Mouse (Mus musculus) liver, adult 10 weeks (tissue): ENCODE results near the gene Rhox2e. TPM values are rescaled to one million over a fixed set of nuclear protein-coding genes. Genes with fewer than 3 reads are reported as not detected.

Source experiments
- polyA plus RNA-seq: library from polyadenylated mRNA; stranded (reverse); fragments of 350-450 nt; fragmentation: Illumina TruSeq; extraction: RNeasy Lipid Tissue Mini Kit (QIAGEN cat#74804); gene quantifications from one replicate; pipeline ENCODE4 v1.2.3, GENCODE M21; 2014; ENCODE audit warnings: low read depth, low replicate concordance

Gene Rhox2e
- not detected for polyA plus RNA-seq

DNA sequence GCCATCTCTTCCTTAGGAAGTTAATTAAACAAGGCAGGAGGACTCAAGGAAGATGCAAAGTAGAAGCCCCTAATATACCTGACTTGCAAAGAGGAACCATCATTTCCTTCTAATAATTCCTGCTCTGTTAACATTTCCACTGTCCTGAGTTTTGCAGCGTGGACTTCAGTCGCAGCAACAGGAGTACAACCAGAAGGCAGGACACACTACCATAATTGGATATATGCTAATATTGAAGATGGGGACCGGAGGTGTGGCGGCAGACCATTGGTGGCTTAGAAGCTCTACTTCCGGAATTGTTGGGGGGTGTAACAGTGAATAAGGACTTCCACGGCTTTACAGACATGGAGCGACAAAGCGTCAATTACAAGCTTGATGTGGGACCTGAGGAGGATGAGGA, at the start of gene Rhox2e:
Rhox2e (plus strand) TSS at position 301 of the 400 bp plus-strand sequence.

GRCm38 (mm10) chrX:37514059-37514458, 16.2 kb upstream of the Rhox2e start, which contains the start of gene Rhox4d:
TSS of gene Rhox4d (plus strand) at chrX:37514359.

GRCm38 (mm10) chrX:37541719-37542118, 11.5 kb downstream of the Rhox2e start, which contains the start of gene Rhox3e:
TSS of gene Rhox3e (plus strand) at chrX:37542019.

GRCm38 (mm10) chrX:37557112-37557511, 26.9 kb downstream of the Rhox2e start, which contains the start of gene Rhox4e:
TSS of gene Rhox4e (plus strand) at chrX:37557412.

GRCm38 (mm10) chrX:37571105-37571504, 40.9 kb downstream of the Rhox2e start, which contains the start of gene Rhox2f:
TSS of gene Rhox2f (plus strand) at chrX:37571405.

DNA sequence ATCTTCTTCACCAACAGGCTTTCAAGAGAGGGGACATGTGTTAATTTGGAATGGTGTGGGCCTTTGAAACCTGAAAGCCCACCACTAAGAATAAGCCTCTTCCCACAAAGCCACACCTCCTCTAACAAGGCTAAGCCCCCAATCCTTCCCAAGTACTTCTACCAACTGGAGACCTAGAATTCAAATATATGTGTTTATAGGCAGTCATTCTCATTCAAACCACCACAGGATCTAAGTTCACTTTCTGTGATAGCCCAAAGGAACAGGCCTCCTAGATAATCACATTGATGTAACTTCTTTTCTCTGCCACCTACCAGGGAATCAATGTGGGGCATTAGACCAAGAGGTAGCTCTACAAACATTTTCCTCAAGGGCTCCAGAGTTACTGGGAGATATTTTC, 50.4 kb downstream of the Rhox2e start, which contains the start of gene Rhox3f:
Rhox3f (plus strand) TSS at position 301 of the 400 bp plus-strand sequence.

Other genes starting within 250 kb of the Rhox2e start
- not detected for gene Rhox3a2, start 150.4 kb upstream of the Rhox2e start, polyA plus RNA-seq
- not detected for gene Rhox4a2, start 139.6 kb upstream of the Rhox2e start, polyA plus RNA-seq
- not detected for gene Rhox2b, start 118.4 kb upstream of the Rhox2e start, polyA plus RNA-seq
- gene Rhox4b, start 98.0 kb upstream of the Rhox2e start, polyA plus RNA-seq, result not detected
- not detected for gene Rhox2c, start 76.8 kb upstream of the Rhox2e start, polyA plus RNA-seq
- gene Rhox3c, start 71.9 kb upstream of the Rhox2e start, polyA plus RNA-seq, result not detected
- not detected for gene Rhox4c, start 50.1 kb upstream of the Rhox2e start, polyA plus RNA-seq
- not detected for gene Rhox2d, start 37.0 kb upstream of the Rhox2e start, polyA plus RNA-seq
- gene Rhox4d, start 16.1 kb upstream of the Rhox2e start, polyA plus RNA-seq, result not detected
- not detected for gene Rhox3e, start 11.6 kb downstream of the Rhox2e start, polyA plus RNA-seq
- gene Rhox4e, start 27.0 kb downstream of the Rhox2e start, polyA plus RNA-seq, result not detected
- gene Rhox2f, start 41.0 kb downstream of the Rhox2e start, polyA plus RNA-seq, result not detected
- not detected for gene Rhox3f, start 50.5 kb downstream of the Rhox2e start, polyA plus RNA-seq
- gene Rhox4f, start 77.3 kb downstream of the Rhox2e start, polyA plus RNA-seq, result not detected
- not detected for gene Rhox3g, start 98.2 kb downstream of the Rhox2e start, polyA plus RNA-seq
- gene Rhox2g, start 113.0 kb downstream of the Rhox2e start, polyA plus RNA-seq, result not detected
- not detected for gene Rhox4g, start 120.9 kb downstream of the Rhox2e start, polyA plus RNA-seq
- gene Rhox3h, start 138.3 kb downstream of the Rhox2e start, polyA plus RNA-seq, result not detected
- not detected for gene Rhox2h, start 142.8 kb downstream of the Rhox2e start, polyA plus RNA-seq